Mouse (Mus musculus) small intestine, adult 10 weeks (tissue): ENCODE results near the gene Snapc4. TPM values are rescaled to one million over a fixed set of nuclear protein-coding genes. Genes with fewer than 3 reads are reported as not detected.

ENCODE experiments used
- polyA plus RNA-seq: library from polyadenylated mRNA; stranded (reverse); fragments of 350-450 nt; fragmentation: Illumina TruSeq; extraction: RNeasy Lipid Tissue Mini Kit (QIAGEN cat#74804); gene quantifications from one replicate; pipeline ENCODE4 v1.2.3, GENCODE M21; 2014; ENCODE audit warnings: low replicate concordance

The Snapc4 gene
- 2.5 TPM for polyA plus RNA-seq

GRCm38 (mm10) chr2:26380131-26380771, at the start of gene Snapc4:
Gene Snapc4 (minus strand): TSS chr2:26380653.

GRCm38 (mm10) chr2:26408515-26409356, 28.3 kb upstream of the Snapc4 start, which contains the start of gene Inpp5e:
Gene Inpp5e (minus strand): TSS chr2:26409203.

GRCm38 (mm10) chr2:26389154-26389690, 8.8 kb upstream of the Snapc4 start, which contains the start of the genes Entr1 and Pmpca:
Gene Entr1 (minus strand): TSS chr2:26389316.
Gene Pmpca (plus strand): TSS chr2:26389339.

GRCm38 (mm10) chr2:26360772-26361171, 19.7 kb downstream of the Snapc4 start, which contains the start of gene Card9:
Gene Card9 (minus strand): TSS chr2:26360918.

GRCm38 (mm10) chr2:26351358-26352290, 28.8 kb downstream of the Snapc4 start, which contains the start of gene Dnlz:
Gene Dnlz (minus strand): TSS chr2:26352110.

GRCm38 (mm10) chr2:26315072-26315924, 65.2 kb downstream of the Snapc4 start, which contains the start of gene Gpsm1:
Gene Gpsm1 (plus strand): TSS chr2:26315515.

Other genes with a start within 250 kb of the Snapc4 start
- not detected for gene Lhx3, start 172.4 kb downstream of the Snapc4 start, polyA plus RNA-seq
- 6.0 TPM for gene Qsox2, start 143.1 kb downstream of the Snapc4 start, polyA plus RNA-seq
- 0.11 TPM for gene Ccdc187, start 86.1 kb downstream of the Snapc4 start, polyA plus RNA-seq
- not detected for gene Gpsm1, start 65.1 kb downstream of the Snapc4 start, polyA plus RNA-seq
- gene Dnlz, start 28.5 kb downstream of the Snapc4 start, polyA plus RNA-seq = 0.67 TPM
- gene Card9, start 19.7 kb downstream of the Snapc4 start, polyA plus RNA-seq = not detected
- 27.0 TPM for gene Entr1, start 8.7 kb upstream of the Snapc4 start, polyA plus RNA-seq
- 81.5 TPM for gene Pmpca, start 8.7 kb upstream of the Snapc4 start, polyA plus RNA-seq
- gene Inpp5e, start 28.6 kb upstream of the Snapc4 start, polyA plus RNA-seq = 4.4 TPM
- gene Sec16a, start 64.6 kb upstream of the Snapc4 start, polyA plus RNA-seq = 58.1 TPM
- 1.1 TPM for gene Notch1, start 136.0 kb upstream of the Snapc4 start, polyA plus RNA-seq
- gene Egfl7, start 199.4 kb upstream of the Snapc4 start, polyA plus RNA-seq = 1.0 TPM
- gene Gm20532, start 206.0 kb upstream of the Snapc4 start, polyA plus RNA-seq = not detected
- 3.9 TPM for gene Agpat2, start 223.8 kb upstream of the Snapc4 start, polyA plus RNA-seq
- gene Fam69b, start 247.8 kb upstream of the Snapc4 start, polyA plus RNA-seq = not detected